Comparison of ENCODE assay signal across 15 mouse cellular contexts in the genomic region with DNA sequence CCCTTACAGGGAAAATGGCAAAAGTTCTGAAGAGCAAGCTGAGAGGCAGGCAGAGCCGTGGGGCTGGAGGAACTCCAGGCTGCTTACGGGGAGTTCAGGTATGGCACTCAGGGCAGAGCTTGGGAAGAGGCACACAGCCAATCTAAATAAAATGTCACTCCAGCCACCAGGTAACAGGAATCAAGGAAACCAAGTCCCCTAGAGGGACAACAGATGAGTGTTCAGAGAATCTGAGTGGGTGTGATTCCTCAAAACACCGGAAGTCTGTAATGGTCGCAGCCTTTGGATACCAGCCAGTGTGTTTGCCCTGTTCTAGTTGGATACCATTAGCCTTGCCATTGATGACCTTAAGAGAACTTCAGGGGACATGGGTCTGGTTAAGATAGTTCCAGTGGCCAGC. TPM values are rescaled to one million over a fixed set of nuclear protein-coding genes. Genes with fewer than 3 reads are reported as not detected.
DNase-seq lines count a peak whose midpoint lies in the region; ATAC-seq and TF ChIP-seq lines count a peak whose summit lies in the region.
"Had no signal": no experiment of that assay in that cellular context is flagged by ENCODE, and none has a peak within 500 bp of the region (broad histone marks: within the 10 kb centered on the region; RNA-seq: fewer than 3 reads in every experiment).

No protein-coding gene starts in this region.

- WGBS in forebrain, embryonic 10.5 days, result 90% methylated on average over 4 of the region's 4 CpGs
- 83% methylated on average over 4 of the region's 4 CpGs for WGBS in forebrain, embryonic 15.5 days

- H3K4me2 ChIP-seq in forebrain, embryonic 15.5 days (replicated peaks), result no peak overlapping the region
- H3K4me2 ChIP-seq: liver, embryonic 15.5 days had no signal

- 0 out of 2 replicates have a peak overlapping the region, but pooled peaks have one; percentile 13 for H3K27ac ChIP-seq in forebrain, embryonic 10.5 days
- H3K27ac ChIP-seq in forebrain, embryonic 15.5 days (replicated peaks), result no peak overlapping the region
- H3K27ac ChIP-seq in embryonic fibroblast, embryonic 13.5 days (ENCODE audit: insufficient read depth, low read length), result peak overlapping the region; percentile 7; the same call in 1 of the 2 replicates
- H3K27ac ChIP-seq: hindbrain, embryonic 15.5 days; liver, embryonic 15.5 days had no signal

- TF ChIP-seq POLR2A in embryonic fibroblast, embryonic 13.5 days (IDR thresholded peaks at IDR 0.05; ENCODE audit: low read depth, low read length), result no peak

- no peaks in the 10 kb centered on the region for H3K27me3 ChIP-seq in forebrain, embryonic 10.5 days (ENCODE audit: poor library complexity, severe bottlenecking)
- H3K27me3 ChIP-seq in forebrain, embryonic 15.5 days, result no peaks in the 10 kb centered on the region
- H3K27me3 ChIP-seq: hindbrain, embryonic 15.5 days; neural tube, embryonic 13.5 days had no signal

- no peak for DNase-seq in forebrain, embryonic 10.5 days (ENCODE audit: extremely low spot score, low spot score)
- peak; percentile 56 to 73 for DNase-seq in lung, adult 18-20 months
- DNase-seq in lung, postnatal 36 days, result peak; percentile 72
- no peak for DNase-seq in layer of hippocampus, adult 18-20 months (ENCODE audit: low spot score in 2 of 2)
- no peak for DNase-seq in thymus, postnatal 0 days (ENCODE audit: low spot score)
- no peak for DNase-seq in yolk sac, embryonic 10.5 days (ENCODE audit: low spot score)
- DNase-seq: cerebellum, adult 18-20 months; gastrocnemius, postnatal 10 days; layer of hippocampus, adult 9-11 months; thymus, postnatal 4 days had no signal

- no peak overlapping the region for H3K9ac ChIP-seq in forebrain, embryonic 15.5 days (replicated peaks)
- H3K9ac ChIP-seq: hindbrain, embryonic 15.5 days; liver, embryonic 15.5 days; neural tube, embryonic 13.5 days had no signal

- no peak for TF ChIP-seq CTCF in embryonic fibroblast, embryonic 13.5 days (IDR thresholded peaks at IDR 0.05; ENCODE audit: borderline replicate concordance, insufficient read depth, low read length)

- peaks cover 23% of the 10 kb centered on the region for H3K4me1 ChIP-seq in forebrain, embryonic 10.5 days
- peaks cover 5% of the 10 kb centered on the region; the same call in 1 of the 2 replicates for H3K4me1 ChIP-seq in forebrain, embryonic 15.5 days
- peaks cover 16% of the 10 kb centered on the region for H3K4me1 ChIP-seq in embryonic fibroblast, embryonic 13.5 days (ENCODE audit: control insufficient read depth, insufficient read depth, low read length)
- H3K4me1 ChIP-seq: liver, embryonic 15.5 days had no signal

- H3K36me3 ChIP-seq in forebrain, embryonic 10.5 days (replicated peaks), result no peaks in the 10 kb centered on the region
- no peaks in the 10 kb centered on the region for H3K36me3 ChIP-seq in forebrain, embryonic 15.5 days
- H3K36me3 ChIP-seq: hindbrain, embryonic 15.5 days; liver, embryonic 15.5 days; neural tube, embryonic 13.5 days had no signal

- H3K9me3 ChIP-seq in forebrain, embryonic 10.5 days, result no peaks in the 10 kb centered on the region
- no peaks in the 10 kb centered on the region for H3K9me3 ChIP-seq in forebrain, embryonic 15.5 days
- H3K9me3 ChIP-seq: hindbrain, embryonic 15.5 days; liver, embryonic 15.5 days; neural tube, embryonic 13.5 days had no signal

- H3K4me3 ChIP-seq in forebrain, embryonic 10.5 days, result no peak overlapping the region
- H3K4me3 ChIP-seq in forebrain, embryonic 15.5 days, result no peak overlapping the region
- no peak overlapping the region for H3K4me3 ChIP-seq in embryonic fibroblast, embryonic 13.5 days (ENCODE audit: insufficient read depth, low read length)
- H3K4me3 ChIP-seq: hindbrain, embryonic 15.5 days; liver, embryonic 15.5 days; neural tube, embryonic 13.5 days had no signal

- ATAC-seq in forebrain, embryonic 15.5 days (replicated peaks), result no peak

RNA-seq across cellular contexts. Expression of a gene that starts 55.4 kb away (rescaled TPM):
- polyA plus RNA-seq in forebrain, embryonic 10.5 days (2016; fragmentation: Nextera tagmentation; extraction: Ambion mirVana), result 135 and 143 TPM in 2 replicates
- polyA plus RNA-seq in forebrain, embryonic 15.5 days (2015; fragmentation: Nextera tagmentation; extraction: Ambion mirVana), result 63.8 and 66.9 TPM in 2 replicates
- 1,420 and 1,765 TPM in 2 replicates for polyA plus RNA-seq in embryonic fibroblast, embryonic 13.5 days (2011; ENCODE audit: insufficient read length, low read depth, missing spikeins)
- 10 to 100 TPM; 27.6 to 28.3 TPM for total RNA-seq in layer of hippocampus, adult 18-20 months (2021)
- polyA plus RNA-seq in thymus, postnatal 0 days (2015; fragmentation: Nextera tagmentation; extraction: Ambion mirVana), result 28.7 and 34.0 TPM in 2 replicates

Comparison
In these comparisons a context has a peak if more than half of its experiments do, and no peak if none do; other contexts are left out.
1. DNase-seq: peak in lung, adult 18-20 months (2 of 2) and lung, postnatal 36 days (single experiment); none in forebrain, embryonic 10.5 days (single experiment), layer of hippocampus, adult 18-20 months (0 of 2), thymus, postnatal 0 days (single experiment) and yolk sac, embryonic 10.5 days (single experiment).